Mouse (Mus musculus): ENCODE measurements around the gene Gm40193. TPM values are rescaled to one million over a fixed set of nuclear protein-coding genes. Genes with fewer than 3 reads are reported as not detected.
A peak's percentile ranks its signal among the peaks of the same experiment; 100 is the strongest.

The Gm40193 gene
- polyA plus RNA-seq, 1 experiment from 2014 or later: not detected

GRCm38 (mm10) chr11:70564276-70564873 lies 31.6 kb upstream of the Gm40193 start:
- Histone ChIP-seq H3K4me3 (peak overlapping the region; percentile 94), H3K27ac (replicated peaks) (peak overlapping the region; percentile 90; the same call in 1 of the 2 replicates), H3K27me3 (replicated peaks) (no peaks in the 10 kb centered on the region), H3K4me2 (peak overlapping the region; percentile 94), H3K36me3 (peaks cover 9% of the 10 kb centered on the region; the same call in 1 of the 2 replicates), H3K4me1 (peaks cover 39% of the 10 kb centered on the region), H3K9ac (peak overlapping the region; percentile 97), H3K9me3 (no peaks in the 10 kb centered on the region)
- ATAC-seq (ENCODE audit: extremely low read depth, insufficient number of reproducible peaks, low FRiP score, low TSS enrichment): no peak
- 47% methylated on average over 4 of the region's 4 CpGs for WGBS

GRCm38 (mm10) chr11:70563470-70564275 lies 30.9 kb upstream of the Gm40193 start:
- Histone ChIP-seq H3K27me3 (replicated peaks) (no peaks in the 10 kb centered on the region), H3K36me3 (peaks cover 9% of the 10 kb centered on the region; the same call in 1 of the 2 replicates), H3K27ac (replicated peaks) (peak overlapping the region; percentile 90), H3K9me3 (no peaks in the 10 kb centered on the region), H3K4me2 (peak overlapping the region; percentile 94), H3K4me3 (peak overlapping the region; percentile 94), H3K4me1 (peaks cover 39% of the 10 kb centered on the region), H3K9ac (peak overlapping the region; percentile 97)
- no peak for ATAC-seq (ENCODE audit: extremely low read depth, insufficient number of reproducible peaks, low FRiP score, low TSS enrichment)
- 3% methylated on average over 25 of the region's 25 CpGs for WGBS

GRCm38 (mm10) chr11:70562995-70563469 lies 30.3 kb upstream of the Gm40193 start:
- peak overlapping the region; percentile 94 for H3K4me3 ChIP-seq
- H3K9ac ChIP-seq: peak overlapping the region; percentile 97
- H3K27me3 ChIP-seq (replicated peaks): no peaks in the 10 kb centered on the region
- under 1% methylated on average over 31 of the region's 31 CpGs for WGBS
- no peaks in the 10 kb centered on the region for H3K9me3 ChIP-seq
- peak overlapping the region; percentile 94 for H3K4me2 ChIP-seq
- peak overlapping the region; percentile 90 for H3K27ac ChIP-seq (replicated peaks)
- peaks cover 5% of the 10 kb centered on the region for H3K36me3 ChIP-seq
- peaks cover 39% of the 10 kb centered on the region for H3K4me1 ChIP-seq
- ATAC-seq (ENCODE audit: extremely low read depth, insufficient number of reproducible peaks, low FRiP score, low TSS enrichment): peak; percentile 21; the same call in 1 of the 2 replicates

- no peaks in the 10 kb centered on the region for H3K27me3 ChIP-seq (replicated peaks)
- peaks cover 7% of the 10 kb centered on the region for H3K36me3 ChIP-seq
- peak within 1 kb of the TSS; percentile 94 for H3K4me3 ChIP-seq
- H3K27ac ChIP-seq (replicated peaks): peak within 1 kb of the TSS; percentile 90
- WGBS: under 1% methylated on average over 55 of the region's 57 CpGs
- H3K9me3 ChIP-seq: no peaks in the 10 kb centered on the region
- H3K9ac ChIP-seq: peak within 1 kb of the TSS; percentile 97
- ATAC-seq (ENCODE audit: extremely low read depth, insufficient number of reproducible peaks, low FRiP score, low TSS enrichment): peak; percentile 82
- H3K4me1 ChIP-seq: peaks cover 39% of the 10 kb centered on the region
- H3K4me2 ChIP-seq: peak within 1 kb of the TSS; percentile 94
Measured at GRCm38 (mm10) chr11:70562287-70562994, 29.7 kb upstream of the Gm40193 start, which contains the start of gene Mink1. TSS of gene Mink1 (plus strand) at chr11:70562881.

GRCm38 (mm10) chr11:70561937-70562286 lies 29.2 kb upstream of the Gm40193 start:
- Histone ChIP-seq H3K9ac (peak overlapping the region; percentile 97), H3K4me1 (peaks cover 34% of the 10 kb centered on the region), H3K27ac (replicated peaks) (peak overlapping the region; percentile 90), H3K9me3 (no peaks in the 10 kb centered on the region), H3K27me3 (replicated peaks) (no peaks in the 10 kb centered on the region), H3K4me3 (peak overlapping the region; percentile 94), H3K4me2 (peak overlapping the region; percentile 94), H3K36me3 (peaks cover 12% of the 10 kb centered on the region)
- ATAC-seq (ENCODE audit: extremely low read depth, insufficient number of reproducible peaks, low FRiP score, low TSS enrichment): no peak
- WGBS: 0% methylated on average over 2 of the region's 2 CpGs

- H3K9me3 ChIP-seq: no peaks in the 10 kb centered on the region
- no peak overlapping the region for H3K27ac ChIP-seq (replicated peaks)
- 88% methylated on average over 9 of the region's 9 CpGs for WGBS
- H3K4me1 ChIP-seq: peaks cover 7% of the 10 kb centered on the region
- H3K4me3 ChIP-seq: no peak overlapping the region
- H3K4me2 ChIP-seq: no peak overlapping the region
- peaks cover 50% of the 10 kb centered on the region for H3K36me3 ChIP-seq
- H3K27me3 ChIP-seq (replicated peaks): no peaks in the 10 kb centered on the region
- ATAC-seq (ENCODE audit: extremely low read depth, insufficient number of reproducible peaks, low FRiP score, low TSS enrichment): no peak
- H3K9ac ChIP-seq: no peak overlapping the region
Measured at GRCm38 (mm10) chr11:70557545-70557944, 24.8 kb upstream of the Gm40193 start.

GRCm38 (mm10) chr11:70553940-70554339 lies 21.2 kb upstream of the Gm40193 start:
- Histone ChIP-seq H3K4me1 (no peaks in the 10 kb centered on the region), H3K36me3 (peaks cover 53% of the 10 kb centered on the region), H3K4me3 (no peak overlapping the region), H3K27me3 (replicated peaks) (no peaks in the 10 kb centered on the region), H3K4me2 (no peak overlapping the region), H3K9me3 (no peaks in the 10 kb centered on the region), H3K9ac (no peak overlapping the region), H3K27ac (replicated peaks) (no peak overlapping the region)
- no peak for ATAC-seq (ENCODE audit: extremely low read depth, insufficient number of reproducible peaks, low FRiP score, low TSS enrichment)
- WGBS: 39% methylated on average over 7 of the region's 7 CpGs

- no peaks in the 10 kb centered on the region for H3K27me3 ChIP-seq (replicated peaks)
- H3K4me1 ChIP-seq: no peaks in the 10 kb centered on the region
- no peak for ATAC-seq (ENCODE audit: extremely low read depth, insufficient number of reproducible peaks, low FRiP score, low TSS enrichment)
- H3K27ac ChIP-seq (replicated peaks): no peak overlapping the region
- H3K9me3 ChIP-seq: no peaks in the 10 kb centered on the region
- H3K4me3 ChIP-seq: no peak overlapping the region
- no peak overlapping the region for H3K4me2 ChIP-seq
- no peak overlapping the region for H3K9ac ChIP-seq
- 82% methylated on average over 8 of the region's 8 CpGs for WGBS
- H3K36me3 ChIP-seq: peaks cover 37% of the 10 kb centered on the region
Measured at GRCm38 (mm10) chr11:70551526-70551925, 18.8 kb upstream of the Gm40193 start.

GRCm38 (mm10) chr11:70544496-70544895 lies 11.8 kb upstream of the Gm40193 start:
- Histone ChIP-seq H3K36me3 (peaks cover 29% of the 10 kb centered on the region), H3K27me3 (replicated peaks) (no peaks in the 10 kb centered on the region; the same call in 1 of the 2 replicates), H3K9me3 (no peaks in the 10 kb centered on the region), H3K9ac (0 out of 2 replicates have a peak overlapping the region, but pooled peaks have one; percentile 30), H3K4me1 (peaks cover 31% of the 10 kb centered on the region), H3K4me2 (peak overlapping the region; percentile 51), H3K27ac (replicated peaks) (peak overlapping the region; percentile 39; the same call in 1 of the 2 replicates), H3K4me3 (peak overlapping the region; percentile 6; the same call in 1 of the 2 replicates)
- 32% methylated on average over 7 of the region's 7 CpGs for WGBS
- ATAC-seq (ENCODE audit: extremely low read depth, insufficient number of reproducible peaks, low FRiP score, low TSS enrichment): no peak

- H3K4me2 ChIP-seq: peak overlapping the region; percentile 75
- H3K36me3 ChIP-seq: peaks cover 29% of the 10 kb centered on the region
- 78% methylated on average over 5 of the region's 5 CpGs for WGBS
- peak overlapping the region; percentile 74; the same call in 1 of the 2 replicates for H3K4me3 ChIP-seq
- peaks cover 36% of the 10 kb centered on the region for H3K4me1 ChIP-seq
- no peaks in the 10 kb centered on the region for H3K9me3 ChIP-seq
- H3K27me3 ChIP-seq (replicated peaks): no peaks in the 10 kb centered on the region; the same call in 1 of the 2 replicates
- no peak for ATAC-seq (ENCODE audit: extremely low read depth, insufficient number of reproducible peaks, low FRiP score, low TSS enrichment)
- peak overlapping the region; percentile 89; the same call in 1 of the 2 replicates for H3K9ac ChIP-seq
- no peak overlapping the region for H3K27ac ChIP-seq (replicated peaks)
Measured at GRCm38 (mm10) chr11:70541415-70541814, 8.7 kb upstream of the Gm40193 start.

- peaks cover 24% of the 10 kb centered on the region for H3K36me3 ChIP-seq
- H3K27me3 ChIP-seq (replicated peaks): no peaks in the 10 kb centered on the region; the same call in 1 of the 2 replicates
- H3K4me1 ChIP-seq: peaks cover 36% of the 10 kb centered on the region
- no peaks in the 10 kb centered on the region for H3K9me3 ChIP-seq
- H3K9ac ChIP-seq: peak overlapping the region; percentile 89
- ATAC-seq (ENCODE audit: extremely low read depth, insufficient number of reproducible peaks, low FRiP score, low TSS enrichment): no peak
- 78% methylated on average over 7 of the region's 7 CpGs for WGBS
- peak overlapping the region; percentile 75 for H3K4me2 ChIP-seq
- no peak overlapping the region; the same call in 1 of the 2 replicates for H3K27ac ChIP-seq (replicated peaks)
- peak overlapping the region; percentile 74 for H3K4me3 ChIP-seq
Measured at GRCm38 (mm10) chr11:70540928-70541327, 8.2 kb upstream of the Gm40193 start.

All from heart, embryonic 13.5 days (tissue).